Mouse (Mus musculus) heart, embryonic 10.5 days (tissue): ENCODE measurements around the gene Ccl11. TPM values are rescaled to one million over a fixed set of nuclear protein-coding genes. Genes with fewer than 3 reads are reported as not detected.

Source experiments
- DNase-seq: peaks from one replicate; pipeline ENCODE4 v3.0.0-alpha.2; 2017; ENCODE audit warnings: low spot score
- H3K27ac ChIP-seq: fragments of 300-500 bp; sonication (generic); 2 replicates; pipeline ENCODE4 v1.5.1; 2016; ENCODE audit warnings: mild to moderate bottlenecking
- H3K27me3 ChIP-seq: fragments of 300-500 bp; sonication (generic); 2 replicates; pipeline ENCODE4 v1.6.1; 2016; ENCODE audit warnings: mild to moderate bottlenecking; ENCODE audit not compliant: poor library complexity, insufficient read depth, severe bottlenecking
- H3K36me3 ChIP-seq: fragments of 300-500 bp; sonication (generic); 2 replicates; pipeline ENCODE4 v1.6.1; 2016; ENCODE audit warnings: mild to moderate bottlenecking, moderate library complexity
- H3K4me1 ChIP-seq: fragments of 300-500 bp; sonication (generic); 2 replicates; pipeline ENCODE4 v1.6.1; 2016; ENCODE audit warnings: mild to moderate bottlenecking
- H3K4me3 ChIP-seq: fragments of 300-500 bp; sonication (generic); 2 replicates; pipeline ENCODE4 v1.5.1; 2016; ENCODE audit warnings: mild to moderate bottlenecking, moderate library complexity
- H3K9me3 ChIP-seq: fragments of 300-500 bp; sonication (generic); 2 replicates; pipeline ENCODE4 v1.6.1; 2016; ENCODE audit warnings: mild to moderate bottlenecking, moderate library complexity
- WGBS: fragments of 180-500 bp; shearing (Covaris S2); methylation state at CpG from one replicate; pipeline ENCODE4 v1.1.7; 2016; 5-methylcytosine and 5-hydroxymethylcytosine counted together
- polyA plus RNA-seq: library from polyadenylated mRNA; unstranded; fragments of >200 nt; fragmentation: Nextera tagmentation; extraction: Ambion mirVana; gene quantifications from 2 replicates; pipeline ENCODE4 v1.2.1, GENCODE M21; 2016

Ccl11 gene
- polyA plus RNA-seq, 1 experiment from 2014 or later: not detected

DNA sequence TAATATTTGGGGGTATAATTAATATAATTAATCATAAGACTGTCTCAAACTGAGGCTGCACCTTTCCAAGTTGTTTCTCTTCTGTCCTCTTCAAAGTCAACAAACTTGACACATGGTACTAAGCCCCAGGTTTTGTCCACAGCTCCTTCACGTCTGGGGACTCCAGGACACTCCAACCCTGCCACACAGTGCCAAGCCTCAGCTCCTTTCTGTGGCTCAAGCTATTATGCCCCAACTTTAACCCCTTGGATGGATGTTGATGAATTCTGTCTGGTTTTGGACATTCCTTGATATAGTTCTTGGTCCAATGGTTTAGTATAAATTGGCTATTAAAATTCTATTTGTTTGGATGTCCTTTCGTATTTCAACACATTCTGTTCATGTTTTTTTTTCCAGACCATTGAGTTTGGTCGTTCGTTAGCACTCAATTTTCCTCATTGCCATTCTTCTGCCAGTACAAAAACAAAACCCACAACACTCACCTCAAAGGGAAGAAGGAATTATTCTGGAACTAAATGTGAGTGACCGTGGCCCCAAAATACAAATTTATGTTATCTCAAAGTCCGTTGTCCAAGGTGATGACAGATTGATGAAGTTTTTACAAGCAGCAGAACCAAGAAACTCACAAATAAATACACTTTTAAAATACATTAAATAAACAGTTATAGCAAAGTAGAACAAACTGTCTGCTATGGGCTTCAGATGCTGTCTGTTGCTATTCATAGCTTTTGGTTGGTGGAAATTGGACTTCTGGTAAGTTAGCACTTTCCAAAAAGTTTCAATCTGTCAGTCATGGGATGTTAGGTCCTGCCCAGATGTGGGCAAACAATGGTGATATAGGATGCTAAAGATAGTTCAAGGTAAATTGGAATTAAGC lies 53.0 kb downstream of the Ccl11 start:
- DNase-seq: no peak
- Histone ChIP-seq H3K27ac (no peak overlapping the region), H3K4me1 (no peaks in the 10 kb centered on the region), H3K27me3 (no peaks in the 10 kb centered on the region), H3K36me3 (no peaks in the 10 kb centered on the region), H3K9me3 (peaks cover 2% of the 10 kb centered on the region; the same call in 1 of the 2 replicates), H3K4me3 (no peak overlapping the region)
- WGBS: 68% methylated on average over 6 of the region's 6 CpGs

Other genes starting within 250 kb of the Ccl11 start
- not detected in 2 replicates for gene 5530401A14Rik, start 197.2 kb upstream of the Ccl11 start, polyA plus RNA-seq
- gene Asic2, start 89.4 kb upstream of the Ccl11 start, polyA plus RNA-seq: 0.07 and 0.77 TPM in 2 replicates
- 6.7 and 8.0 TPM in 2 replicates for gene Ccl2, start 22.3 kb upstream of the Ccl11 start, polyA plus RNA-seq
- gene Gm17268, start 19.3 kb upstream of the Ccl11 start, polyA plus RNA-seq: not detected in 2 replicates
- 1.7 and 2.1 TPM in 2 replicates for gene Ccl7, start 12.1 kb upstream of the Ccl11 start, polyA plus RNA-seq
- not detected in 2 replicates for gene Ccl12, start 44.0 kb downstream of the Ccl11 start, polyA plus RNA-seq
- gene Ccl8, start 57.4 kb downstream of the Ccl11 start, polyA plus RNA-seq: not detected in 2 replicates
- not detected in 2 replicates for gene Ccl1, start 247.9 kb downstream of the Ccl11 start, polyA plus RNA-seq